Mouse (Mus musculus): ENCODE measurements around the gene Pacsin1. TPM values are rescaled to one million over a fixed set of nuclear protein-coding genes. Genes with fewer than 3 reads are reported as not detected.

Pacsin1 gene
- 47.0 and 50.3 TPM in 2 replicates for total RNA-seq (2014; rRNA removed)
- 85.2 and 87.6 TPM in 2 replicates for polyA plus RNA-seq (2015; fragmentation: Nextera tagmentation; extraction: Ambion mirVana)

DNA sequence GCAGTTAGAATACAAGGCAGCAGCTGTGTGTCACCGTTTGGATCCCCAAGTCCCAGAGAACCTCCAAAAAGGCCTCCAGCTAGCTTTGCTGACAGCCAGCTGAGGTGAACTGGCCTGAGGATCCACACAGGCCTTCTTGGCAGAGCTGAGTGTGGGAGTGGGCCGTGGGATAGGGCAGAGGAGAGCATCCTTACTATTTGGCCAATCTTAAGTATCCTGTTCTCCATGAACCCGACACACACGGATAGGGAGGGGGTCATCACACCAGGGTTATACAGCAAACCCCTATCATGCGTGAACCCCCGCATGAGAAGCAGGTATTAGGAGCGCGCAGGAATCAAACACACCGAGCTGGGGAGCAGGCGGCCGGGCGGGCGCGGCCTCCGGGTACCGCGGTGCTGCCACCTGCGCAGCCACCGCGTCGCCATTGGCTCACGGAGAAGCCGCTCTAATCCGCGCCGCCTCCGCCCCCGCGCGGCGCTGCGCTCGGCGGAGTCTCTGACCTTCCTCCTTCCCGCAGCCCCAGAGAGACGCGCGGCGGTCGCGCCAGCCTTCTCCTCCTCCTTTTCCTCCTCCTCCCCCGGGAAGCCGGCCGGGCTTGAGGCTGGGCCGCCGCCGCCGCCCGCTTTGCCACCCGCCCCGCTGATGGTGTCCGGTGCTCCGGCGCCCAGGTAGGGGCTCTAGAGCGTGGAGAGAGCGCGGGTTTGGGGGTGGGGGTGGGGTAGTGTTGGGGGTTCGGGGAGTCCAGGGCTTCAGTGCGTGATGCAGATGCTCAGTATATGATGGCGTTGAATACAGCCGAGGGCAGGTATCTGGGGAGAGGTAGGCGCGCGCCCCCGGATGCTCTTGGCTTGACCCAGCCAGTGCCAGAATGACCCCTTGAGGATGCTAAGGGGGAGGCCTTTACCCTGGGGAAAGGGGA, at the start of gene Pacsin1:
Gene Pacsin1, plus strand, starts transcription at position 421 of the 922 bp plus-strand sequence.
- Histone ChIP-seq H3K27ac (ENCODE audit: low read depth, low read length) (peak within 1 kb of the TSS; percentile 67), H3K36me3 (ENCODE audit: insufficient read depth, low read length) (no peaks in the 10 kb centered on the region), H3K9ac (replicated peaks; ENCODE audit: low read length, poor library complexity, severe bottlenecking) (peak within 1 kb of the TSS; percentile 80), H3K4me1 (ENCODE audit: insufficient read depth, low read length) (peaks cover 11% of the 10 kb centered on the region; the same call in 1 of the 2 replicates), H3K4me2 (ENCODE audit: low read depth, low read length, poor library complexity, severe bottlenecking) (peak within 1 kb of the TSS; percentile 68), H3K9me3 (ENCODE audit: low read length) (no peaks in the 10 kb centered on the region), H3K27me3 (ENCODE audit: insufficient read depth, low read length) (no peaks in the 10 kb centered on the region), H3K4me3 (ENCODE audit: low read depth, low read length) (peak within 1 kb of the TSS; percentile 71)
- WGBS, result 2% methylated on average over 45 of the region's 65 CpGs
- ATAC-seq (ENCODE audit: low FRiP score) (peak; percentile 85), DNase-seq (ENCODE audit: low spot score) (peak; percentile 86)
- TF ChIP-seq CTCF (IDR thresholded peaks at IDR 0.05), result no peak

DNA sequence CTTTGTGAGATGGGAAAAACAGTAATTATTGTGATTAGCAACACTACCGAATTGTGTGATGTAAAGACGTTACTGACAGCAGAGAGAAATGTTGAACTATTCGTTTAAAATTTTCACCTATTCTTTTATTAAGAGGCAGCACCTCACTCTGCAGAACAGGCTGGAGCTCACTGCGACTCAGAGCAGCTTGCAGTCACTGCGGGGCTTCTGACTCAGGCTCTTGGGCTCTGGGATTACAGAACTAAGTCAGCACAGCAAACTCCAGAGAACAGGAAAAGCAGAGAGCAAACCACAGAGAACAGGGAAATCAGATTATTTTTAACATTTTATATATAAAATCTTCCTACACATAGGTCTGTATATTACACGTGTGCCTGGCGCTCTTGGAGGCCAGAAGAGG, 45.7 kb upstream of the Pacsin1 start:
- H3K4me3 ChIP-seq (ENCODE audit: low read depth, low read length), result no peak overlapping the region
- H3K4me1 ChIP-seq (ENCODE audit: insufficient read depth, low read length), result 0 out of 2 replicates have a peak, but pooled peaks cover 4% of the 10 kb centered on the region
- no peak overlapping the region for H3K27ac ChIP-seq (ENCODE audit: low read depth, low read length)
- WGBS, result 87% methylated on average over 7 of the region's 7 CpGs
- no peak for TF ChIP-seq CTCF (IDR thresholded peaks at IDR 0.05)
- 0 out of 2 replicates have a peak, but pooled peaks cover 6% of the 10 kb centered on the region for H3K36me3 ChIP-seq (ENCODE audit: insufficient read depth, low read length)
- DNase-seq (ENCODE audit: low spot score) (no peak), ATAC-seq (ENCODE audit: low FRiP score) (no peak)
- no peak overlapping the region for H3K4me2 ChIP-seq (ENCODE audit: low read depth, low read length, poor library complexity, severe bottlenecking)
- no peak overlapping the region for H3K9ac ChIP-seq (replicated peaks; ENCODE audit: low read length, poor library complexity, severe bottlenecking)
- H3K27me3 ChIP-seq (ENCODE audit: insufficient read depth, low read length), result no peaks in the 10 kb centered on the region
- H3K9me3 ChIP-seq (ENCODE audit: low read length), result no peaks in the 10 kb centered on the region

DNA sequence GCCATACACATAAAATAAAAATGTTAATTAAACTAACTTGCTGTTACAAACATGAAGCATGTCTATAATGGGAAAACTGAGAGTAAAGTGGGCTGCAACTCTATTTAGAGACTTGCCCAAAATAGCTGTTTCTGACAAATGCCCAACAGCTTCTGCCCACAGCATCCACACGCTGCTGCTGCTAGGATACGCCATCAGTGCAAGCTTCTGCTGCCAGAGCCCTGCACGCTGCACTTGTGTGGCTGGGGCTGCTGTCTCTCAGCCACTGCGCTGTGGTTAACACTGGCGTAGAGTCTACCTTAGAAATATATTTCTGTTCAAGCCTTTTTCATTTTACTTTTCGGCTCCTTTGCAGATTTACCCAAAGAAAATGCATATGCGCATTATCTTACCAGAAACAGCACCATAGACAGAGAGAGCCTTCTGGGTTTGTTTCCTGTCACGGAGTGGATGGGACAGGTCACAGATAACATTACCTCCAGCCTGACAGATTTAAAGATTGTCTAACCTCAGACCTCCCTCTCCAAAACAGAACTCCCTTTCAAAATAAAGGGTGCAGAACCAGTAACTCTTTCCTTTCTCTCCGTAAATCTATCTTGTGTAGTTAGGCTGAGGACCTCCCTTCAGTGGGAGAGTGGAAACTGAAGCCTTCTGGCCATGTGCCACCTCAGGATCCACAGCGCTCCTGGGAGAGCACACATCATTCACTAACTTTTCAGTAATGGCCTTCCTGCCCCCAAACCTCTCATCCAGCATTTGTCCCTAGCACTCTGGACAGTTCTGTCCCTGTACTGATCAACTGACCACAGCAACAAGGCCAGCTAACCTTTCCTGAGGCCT, 44.4 kb upstream of the Pacsin1 start:
- ATAC-seq (ENCODE audit: low FRiP score) (no peak), DNase-seq (ENCODE audit: low spot score) (no peak)
- WGBS, result 63% methylated on average over 10 of the region's 10 CpGs
- Histone ChIP-seq H3K4me1 (ENCODE audit: insufficient read depth, low read length) (0 out of 2 replicates have a peak, but pooled peaks cover 4% of the 10 kb centered on the region), H3K9me3 (ENCODE audit: low read length) (no peaks in the 10 kb centered on the region), H3K9ac (replicated peaks; ENCODE audit: low read length, poor library complexity, severe bottlenecking) (no peak overlapping the region), H3K27ac (ENCODE audit: low read depth, low read length) (no peak overlapping the region), H3K4me3 (ENCODE audit: low read depth, low read length) (no peak overlapping the region), H3K27me3 (ENCODE audit: insufficient read depth, low read length) (no peaks in the 10 kb centered on the region), H3K36me3 (ENCODE audit: insufficient read depth, low read length) (0 out of 2 replicates have a peak, but pooled peaks cover 6% of the 10 kb centered on the region), H3K4me2 (ENCODE audit: low read depth, low read length, poor library complexity, severe bottlenecking) (no peak overlapping the region)
- TF ChIP-seq CTCF (IDR thresholded peaks at IDR 0.05), result no peak

DNA sequence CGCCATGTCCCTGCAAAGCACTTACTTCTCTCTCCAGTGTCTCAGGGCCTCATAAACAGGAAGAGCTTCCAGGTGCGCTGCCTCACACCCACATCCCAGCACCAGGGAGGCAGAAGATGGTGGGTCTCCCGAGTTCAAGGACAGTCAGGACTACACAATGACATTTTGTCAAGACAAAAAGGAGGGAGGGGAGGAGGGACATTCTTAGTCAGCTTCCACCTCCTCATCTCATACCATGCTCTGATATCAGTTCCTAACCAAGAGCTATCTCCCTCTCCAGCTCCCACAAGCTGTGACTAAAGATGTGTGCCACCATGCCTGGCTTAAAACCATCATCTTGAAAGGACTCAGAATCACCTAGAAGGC, 43.8 kb upstream of the Pacsin1 start:
- Histone ChIP-seq H3K4me3 (ENCODE audit: low read depth, low read length) (no peak overlapping the region), H3K27me3 (ENCODE audit: insufficient read depth, low read length) (no peaks in the 10 kb centered on the region), H3K9ac (replicated peaks; ENCODE audit: low read length, poor library complexity, severe bottlenecking) (no peak overlapping the region), H3K9me3 (ENCODE audit: low read length) (no peaks in the 10 kb centered on the region), H3K36me3 (ENCODE audit: insufficient read depth, low read length) (0 out of 2 replicates have a peak, but pooled peaks cover 6% of the 10 kb centered on the region), H3K27ac (ENCODE audit: low read depth, low read length) (no peak overlapping the region), H3K4me2 (ENCODE audit: low read depth, low read length, poor library complexity, severe bottlenecking) (no peak overlapping the region), H3K4me1 (ENCODE audit: insufficient read depth, low read length) (0 out of 2 replicates have a peak, but pooled peaks cover 4% of the 10 kb centered on the region)
- ATAC-seq (ENCODE audit: low FRiP score), result no peak
- TF ChIP-seq CTCF (IDR thresholded peaks at IDR 0.05), result no peak
- DNase-seq (ENCODE audit: low spot score), result no peak
- 71% methylated on average over 3 of the region's 3 CpGs for WGBS

DNA sequence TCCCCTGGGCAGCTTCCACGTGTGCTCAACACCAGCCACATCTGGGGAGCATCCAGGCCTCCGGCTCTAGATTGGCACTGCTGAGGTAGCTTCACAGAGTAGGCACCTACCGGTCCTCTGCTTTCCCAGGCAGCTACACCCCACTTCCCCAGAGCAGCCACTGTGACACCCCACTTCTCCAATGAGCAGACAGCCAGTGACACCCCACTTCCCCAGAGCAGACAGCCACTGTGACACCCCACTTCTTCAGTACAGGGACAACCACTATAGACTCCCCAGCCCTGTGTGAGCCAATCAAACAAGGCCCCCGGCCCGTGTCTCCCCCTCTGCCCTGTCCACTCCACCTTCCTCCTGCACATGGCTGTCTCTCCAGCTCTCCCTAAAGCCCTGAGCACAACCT, 43.3 kb upstream of the Pacsin1 start:
- WGBS, result 82% methylated on average over 5 of the region's 5 CpGs
- Histone ChIP-seq H3K27ac (ENCODE audit: low read depth, low read length) (no peak overlapping the region), H3K9me3 (ENCODE audit: low read length) (no peaks in the 10 kb centered on the region), H3K4me3 (ENCODE audit: low read depth, low read length) (no peak overlapping the region), H3K4me2 (ENCODE audit: low read depth, low read length, poor library complexity, severe bottlenecking) (no peak overlapping the region), H3K36me3 (ENCODE audit: insufficient read depth, low read length) (0 out of 2 replicates have a peak, but pooled peaks cover 6% of the 10 kb centered on the region), H3K27me3 (ENCODE audit: insufficient read depth, low read length) (no peaks in the 10 kb centered on the region), H3K4me1 (ENCODE audit: insufficient read depth, low read length) (0 out of 2 replicates have a peak, but pooled peaks cover 4% of the 10 kb centered on the region), H3K9ac (replicated peaks; ENCODE audit: low read length, poor library complexity, severe bottlenecking) (no peak overlapping the region)
- TF ChIP-seq CTCF (IDR thresholded peaks at IDR 0.05), result no peak
- ATAC-seq (ENCODE audit: low FRiP score) (no peak), DNase-seq (ENCODE audit: low spot score) (no peak)
